Mouse (Mus musculus) urinary bladder, postnatal 14 days (tissue): ENCODE measurements at regions not wholly inside any gene's neighbourhood (a gene's known extent, or its start where the extent isn't known, plus 50 kb on each side); places are given as distances from the start of the nearest gene placed in this dataset.

Experiments used
- DNase-seq: peaks from one replicate; pipeline ENCODE4 v3.0.0; 2021; ENCODE audit warnings: low spot score

GRCm38 (mm10) chr2:117543301-117543782, 200.5 kb upstream of the Rasgrp1 start:
- no peak for DNase-seq

GRCm38 (mm10) chr2:117548273-117548672, 205.5 kb upstream of the Rasgrp1 start:
- no peak for DNase-seq

- no peak for DNase-seq
Observed at GRCm38 (mm10) chr2:117556301-117556700, 213.5 kb upstream of the Rasgrp1 start.

GRCm38 (mm10) chr2:117570987-117571386, 228.2 kb upstream of the Rasgrp1 start:
- DNase-seq: no peak

- peak; percentile 16 for DNase-seq
Observed at GRCm38 (mm10) chr2:117587381-117587780, 244.6 kb upstream of the Rasgrp1 start.

GRCm38 (mm10) chr2:117595028-117595427, 252.2 kb upstream of the Rasgrp1 start:
- DNase-seq: no peak

- no peak for DNase-seq
Observed at GRCm38 (mm10) chr2:117597573-117597972, 254.8 kb upstream of the Rasgrp1 start.

- no peak for DNase-seq
Observed at GRCm38 (mm10) chr2:117614772-117615171, 272.0 kb upstream of the Rasgrp1 start.

GRCm38 (mm10) chr2:117618063-117618462, 275.3 kb upstream of the Rasgrp1 start:
- DNase-seq: no peak

- DNase-seq: no peak
Observed at GRCm38 (mm10) chr2:117623955-117624354, 281.2 kb upstream of the Rasgrp1 start.

GRCm38 (mm10) chr2:117634906-117635305, 292.1 kb upstream of the Rasgrp1 start:
- no peak for DNase-seq

GRCm38 (mm10) chr2:117637397-117637796, 294.6 kb upstream of the Rasgrp1 start:
- DNase-seq: no peak

- no peak for DNase-seq
Observed at GRCm38 (mm10) chr2:117652101-117652500, 309.3 kb upstream of the Rasgrp1 start.

- no peak for DNase-seq
Observed at GRCm38 (mm10) chr2:117652647-117653046, 309.8 kb upstream of the Rasgrp1 start.

GRCm38 (mm10) chr2:117656546-117657175, 313.9 kb upstream of the Rasgrp1 start:
- DNase-seq: no peak

- DNase-seq: no peak
Observed at GRCm38 (mm10) chr2:117660217-117660924, 317.6 kb upstream of the Rasgrp1 start.

- DNase-seq: no peak
Observed at GRCm38 (mm10) chr2:117662653-117663052, 319.9 kb upstream of the Rasgrp1 start.

GRCm38 (mm10) chr2:117666528-117666927, 323.7 kb upstream of the Rasgrp1 start:
- DNase-seq: no peak

- DNase-seq: no peak
Observed at GRCm38 (mm10) chr2:117668137-117668536, 325.3 kb upstream of the Rasgrp1 start.

- DNase-seq: no peak
Observed at GRCm38 (mm10) chr2:117674877-117675276, 332.1 kb upstream of the Rasgrp1 start.

GRCm38 (mm10) chr2:117678650-117679049, 335.8 kb upstream of the Rasgrp1 start:
- no peak for DNase-seq

- peak; percentile 29 for DNase-seq
Observed at GRCm38 (mm10) chr2:117685836-117686453, 343.1 kb upstream of the Rasgrp1 start.

GRCm38 (mm10) chr2:117693537-117693936, 350.7 kb upstream of the Rasgrp1 start:
- DNase-seq: peak; percentile 55
